ENCODE assay signal across 8 mouse cellular contexts in genomic region chr13:52974676-52975075, GRCm38 (mm10). TPM values are rescaled to one million over a fixed set of nuclear protein-coding genes. Genes with fewer than 3 reads are reported as not detected.
DNase-seq lines count a peak whose midpoint lies in the region; ATAC-seq and TF ChIP-seq lines count a peak whose summit lies in the region.

No protein-coding gene starts in this region.

- ATAC-seq in liver, postnatal 0 days, result peak; percentile 82
- ATAC-seq in inflammation-experienced regulatory T-cells, adult 6 months, result no peak

- H3K9ac ChIP-seq in liver, postnatal 0 days (replicated peaks), result no peak overlapping the region

- H3K9me3 ChIP-seq in liver, postnatal 0 days (ENCODE audit: low read length), result no peaks in the 10 kb centered on the region

- no peaks in the 10 kb centered on the region for H3K36me3 ChIP-seq in liver, postnatal 0 days (replicated peaks; ENCODE audit: insufficient read depth, low read length)
- H3K36me3 ChIP-seq in thymus, adult 2 months (ENCODE audit: control insufficient read depth, insufficient read depth, low read length), result no peaks in the 10 kb centered on the region

- WGBS in liver, postnatal 0 days (ENCODE audit: insufficient replicate concordance), result 52% methylated on average over 3 of the region's 3 CpGs
- WGBS in thymus, adult 2 months, result 88% methylated on average over 3 of the region's 3 CpGs

- H3K27ac ChIP-seq in liver, postnatal 0 days (ENCODE audit: low read depth), result peak overlapping the region; percentile 82
- H3K27ac ChIP-seq in thymus, adult 2 months (ENCODE audit: control insufficient read depth, insufficient read depth, low read length), result no peak overlapping the region

- no peak for TF ChIP-seq EP300 in liver, postnatal 0 days (IDR thresholded peaks at IDR 0.05; ENCODE audit: low read depth)

- DNase-seq in adrenal gland, adult (ENCODE audit: inconsistent age in 2 of 2, low spot score in 1 of 2), result peak; percentile 77 to 89
- no peak for DNase-seq in adrenal gland, postnatal 4 days (ENCODE audit: low spot score in 2 of 2)
- peak; percentile 69 for DNase-seq in liver, postnatal 0 days
- no peak for DNase-seq in liver
- DNase-seq in kidney, postnatal 14 days, result peak; percentile 81
- no peak for DNase-seq in layer of hippocampus, postnatal 36 days
- DNase-seq in thymus, adult 2 months, result no peak

- peaks cover 30% of the 10 kb centered on the region for H3K4me1 ChIP-seq in liver, postnatal 0 days (ENCODE audit: insufficient read depth)
- H3K4me1 ChIP-seq in thymus, adult 2 months (replicated peaks; ENCODE audit: control insufficient read depth, insufficient read depth, low read length), result peaks cover 7% of the 10 kb centered on the region

- no peak for TF ChIP-seq POLR2A in thymus, adult 2 months (IDR thresholded peaks at IDR 0.05; ENCODE audit: control insufficient read depth, extremely low read depth, insufficient read depth, low read length, poor library complexity)

- 0 out of 2 replicates have a peak overlapping the region, but pooled peaks have one; percentile 11 for H3K4me2 ChIP-seq in liver, postnatal 0 days (ENCODE audit: low read depth, low read length)

- no peak for TF ChIP-seq CTCF in liver, postnatal 0 days (IDR thresholded peaks at IDR 0.05; ENCODE audit: low read depth)
- no peak for TF ChIP-seq CTCF in thymus, adult 2 months (IDR thresholded peaks at IDR 0.05; ENCODE audit: borderline replicate concordance, control insufficient read depth, extremely low read depth, insufficient read depth, low read length, poor library complexity)

- H3K4me3 ChIP-seq in liver, postnatal 0 days (ENCODE audit: low read depth, low read length), result no peak overlapping the region
- no peak overlapping the region for H3K4me3 ChIP-seq in thymus, adult 2 months (ENCODE audit: control insufficient read depth, insufficient read depth, low read length)

- H3K27me3 ChIP-seq in liver, postnatal 0 days (ENCODE audit: insufficient read depth, low read length), result peaks cover 7% of the 10 kb centered on the region
- H3K27me3 ChIP-seq in thymus, adult 2 months (ENCODE audit: control insufficient read depth, insufficient read depth, low read length), result peaks cover 13% of the 10 kb centered on the region

RNA-seq across cellular contexts. Expression of gene Nfil3, which starts 6.2 kb away (rescaled TPM):
- 10 to 100 TPM; 27.2 to 29.3 TPM for total RNA-seq in adrenal gland, postnatal 4 days (2021)
- 9.3 and 10.9 TPM in 2 replicates for polyA plus RNA-seq in liver, postnatal 0 days (2015; fragmentation: Nextera tagmentation; extraction: Ambion mirVana)
- 10 to 100 TPM; 19.0 to 19.5 TPM for total RNA-seq in layer of hippocampus, postnatal 36 days (2021)
- 1 to 10 TPM; 2.7 to 4.1 (median 3.8) TPM for polyA plus RNA-seq in inflammation-experienced regulatory T-cells, adult 6 months (2017; shearing (Covaris generic))
- 2.5 and 2.9 TPM in 2 replicates for polyA plus RNA-seq in thymus, adult 2 months (2012; rRNA removed)

RNA-seq across cellular contexts. Expression of gene Auh, which starts 45.2 kb away (rescaled TPM):
- total RNA-seq in adrenal gland, postnatal 4 days (2021), result 100 to 1,000 TPM; 101 TPM
- polyA plus RNA-seq in liver, postnatal 0 days (2015; fragmentation: Nextera tagmentation; extraction: Ambion mirVana), result 33.2 and 37.4 TPM in 2 replicates
- 100 to 1,000 TPM; 107 to 115 TPM for total RNA-seq in layer of hippocampus, postnatal 36 days (2021)
- polyA plus RNA-seq in inflammation-experienced regulatory T-cells, adult 6 months (2017; shearing (Covaris generic)), result 10 to 100 TPM; 25.0 to 28.2 (median 26.2) TPM
- polyA plus RNA-seq in thymus, adult 2 months (2012; rRNA removed), result 47.8 and 48.5 TPM in 2 replicates

Comparison
In these comparisons a context has a peak if more than half of its experiments do, and no peak if none do; other contexts are left out.
1. DNase-seq: peak in adrenal gland, adult (2 of 2), liver, postnatal 0 days (single experiment) and kidney, postnatal 14 days (single experiment); none in adrenal gland, postnatal 4 days (0 of 2), liver (single experiment), layer of hippocampus, postnatal 36 days (0 of 2) and thymus, adult 2 months (single experiment).